Comparison of ENCODE assay signal across 1 mouse cellular context in the genomic region with DNA sequence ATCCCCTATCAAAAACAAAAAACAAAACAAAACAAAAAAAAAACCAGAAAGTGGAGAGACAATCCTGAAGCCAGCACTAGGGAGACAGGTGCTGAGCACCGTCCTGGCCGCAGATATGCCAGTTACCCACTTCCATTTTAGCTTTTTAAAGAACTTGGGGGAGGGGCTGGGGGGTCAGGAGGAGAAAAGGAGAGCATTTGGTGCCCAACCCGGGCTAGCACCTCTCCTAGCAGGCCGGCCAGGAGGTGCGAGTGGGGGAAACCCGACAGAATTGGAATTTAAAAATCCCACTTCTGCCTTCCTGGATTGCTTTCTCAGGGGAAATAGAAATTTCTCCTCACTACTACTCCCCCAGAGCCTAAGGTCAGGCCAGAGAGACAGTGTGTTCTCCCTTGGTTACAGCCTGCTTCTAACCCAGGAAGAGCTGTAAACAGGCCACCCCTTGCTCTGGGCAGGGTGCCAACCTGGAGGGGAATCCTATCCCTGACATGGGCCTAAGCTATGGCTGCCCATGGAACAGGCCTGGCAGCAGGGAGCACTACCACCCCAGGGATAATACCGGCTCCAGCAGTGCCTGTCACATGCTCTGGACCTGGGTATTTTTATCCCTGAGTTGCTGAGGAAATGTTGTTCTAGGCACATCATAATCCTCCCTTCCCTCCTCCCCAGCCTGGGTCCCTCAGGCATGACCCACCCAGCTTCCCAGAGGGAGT.
A peak's percentile ranks its signal among the peaks of the same experiment; 100 is the strongest.
TF ChIP-seq lines count a peak whose summit lies in the region.

No protein-coding gene starts in this region.

TF ChIP-seq in CH12.LX, 34 proteins besides CTCF, POLR2A, EP300 and RAD21 (continued from another document):
- TF ChIP-seq CHD1 (IDR thresholded peaks at IDR 0.05; ENCODE audit: low read depth, low read length) (no peak), POLR2AphosphoS2 (IDR thresholded peaks at IDR 0.05; ENCODE audit: low read depth, low read length) (no peak), MXI1 (IDR thresholded peaks at IDR 0.05; ENCODE audit: low read depth, low read length) (peak; percentile 29; the same call in 1 of the 2 replicates)
